Mouse (Mus musculus) urinary bladder, postnatal 10 days (tissue): Measurements from ENCODE around the gene Gm28998.
"Not testable (repeated sequence)": the region's sequence is repeated elsewhere in the genome, so short reads cannot be mapped to it uniquely, and the experiment has no call there.

Source experiments
- DNase-seq: peaks from one replicate; pipeline ENCODE4 v3.0.0; 2022; ENCODE audit warnings: low spot score

Gm28998 gene

DNA sequence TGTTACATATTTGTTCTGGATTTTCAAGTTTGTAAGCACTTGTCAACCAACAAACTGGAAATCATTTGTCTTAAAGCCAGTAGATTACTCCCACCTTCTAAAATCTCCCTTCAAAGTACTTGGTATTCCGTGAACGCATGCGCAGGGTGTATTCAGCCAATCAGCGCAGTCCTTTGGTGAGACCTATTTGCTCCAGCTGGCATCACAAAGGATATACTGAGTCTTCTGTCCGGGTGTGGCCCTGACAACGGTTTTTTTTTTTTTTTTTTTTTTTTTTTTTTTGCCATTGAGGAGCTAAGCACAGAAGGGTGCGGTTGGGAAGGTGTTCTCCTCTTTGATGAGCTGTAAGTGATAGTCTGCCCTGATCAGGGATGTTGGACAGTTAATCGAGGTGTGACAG, at the start of gene Gm28998:
Gene Gm28998, plus strand, starts transcription at position 301 of the 400 bp plus-strand sequence.
- DNase-seq, result not testable (repeated sequence)
